Mouse (Mus musculus) megakaryocyte, embryonic 14.5 days (primary cell): ENCODE data around the gene Lca5l. TPM values are rescaled to one million over a fixed set of nuclear protein-coding genes. Genes with fewer than 3 reads are reported as not detected.

Source experiments
- H3K27me3 ChIP-seq: replicated peaks from 2 replicates; pipeline ENCODE3; 2012; ENCODE audit warnings: inconsistent platforms
- H3K36me3 ChIP-seq: replicated peaks from 2 replicates; pipeline ENCODE3; 2012; ENCODE audit warnings: low read length, inconsistent platforms, mixed read lengths
- H3K4me1 ChIP-seq: 2 replicates; pipeline ENCODE4 v1.6.1; 2012; ENCODE audit warnings: inconsistent platforms
- H3K4me3 ChIP-seq: replicated peaks from 2 replicates; pipeline ENCODE3; 2012; ENCODE audit warnings: moderate library complexity, mild to moderate bottlenecking, inconsistent platforms
- H3K9me3 ChIP-seq: 2 replicates; pipeline ENCODE4 v1.6.1; 2012; ENCODE audit warnings: inconsistent platforms
- FLI1 ChIP-seq: IDR thresholded peaks from 2 replicates; pipeline ENCODE4 v1.6.1; 2012; ENCODE audit warnings: low read length, inconsistent platforms, mixed read lengths
- GATA1 ChIP-seq: IDR thresholded peaks from 3 replicates; pipeline ENCODE4 v1.6.1; 2012; ENCODE audit warnings: mixed read lengths, low read length, inconsistent platforms, borderline replicate concordance
- polyA plus RNA-seq: library from polyadenylated mRNA; stranded (reverse); fragments of >175 nt; gene quantifications from 2 replicates; pipeline ENCODE4 v1.2.3, GENCODE M21; 2012; ENCODE audit warnings: low replicate concordance; ENCODE audit not compliant: insufficient read depth

Lca5l gene
- polyA plus RNA-seq, 1 experiment, result not detected

DNA sequence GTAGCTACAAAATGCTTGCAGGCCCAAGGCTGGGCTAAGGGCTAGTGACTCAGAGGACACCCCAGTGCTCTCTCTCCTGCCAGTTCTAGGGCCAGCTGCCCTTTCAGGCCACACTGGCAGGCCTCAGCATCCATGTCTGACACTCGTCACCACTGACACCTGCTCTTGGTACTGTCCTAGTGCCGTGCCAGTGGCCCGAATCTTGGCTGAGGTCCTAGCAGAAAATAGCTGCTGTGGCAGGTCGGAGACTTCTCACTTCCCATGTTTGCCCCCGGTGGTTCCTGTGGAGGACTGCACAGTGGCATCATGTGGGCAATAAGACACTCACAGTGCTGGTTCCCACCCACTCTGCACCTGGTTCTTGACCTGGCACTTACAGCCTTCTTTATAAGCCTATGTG, 29.4 kb upstream of the Lca5l start:
- no peaks in the 10 kb centered on the region; the same call in 1 of the 2 replicates for H3K4me1 ChIP-seq
- peaks cover 5% of the 10 kb centered on the region for H3K27me3 ChIP-seq
- TF ChIP-seq FLI1, result no peak
- no peak for TF ChIP-seq GATA1
- no peaks in the 10 kb centered on the region for H3K9me3 ChIP-seq
- H3K4me3 ChIP-seq, result no peak overlapping the region
- H3K36me3 ChIP-seq, result no peaks in the 10 kb centered on the region

DNA sequence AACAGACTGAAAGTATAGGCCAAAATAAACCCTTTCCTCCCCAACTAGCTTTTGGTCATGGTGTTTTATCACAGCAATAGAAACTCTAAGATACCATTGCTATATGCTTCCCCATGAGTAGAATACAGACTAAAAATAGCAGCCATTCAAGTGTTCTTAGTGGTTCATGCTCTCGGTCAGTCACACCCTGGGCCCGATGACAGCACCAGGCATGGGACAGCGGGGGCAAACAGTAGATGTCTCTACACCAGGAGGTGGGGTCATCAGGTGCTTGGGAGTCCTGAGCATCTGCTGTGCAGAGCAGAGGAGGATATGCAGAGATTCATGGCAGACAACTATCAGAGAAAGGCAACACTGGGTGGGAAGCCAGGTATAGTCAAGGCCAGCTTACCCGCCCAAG, 21.0 kb upstream of the Lca5l start:
- no peaks in the 10 kb centered on the region for H3K4me1 ChIP-seq
- no peak for TF ChIP-seq FLI1
- no peak for TF ChIP-seq GATA1
- no peak overlapping the region for H3K4me3 ChIP-seq
- H3K9me3 ChIP-seq, result peaks cover 12% of the 10 kb centered on the region
- peaks cover 6% of the 10 kb centered on the region for H3K27me3 ChIP-seq
- no peaks in the 10 kb centered on the region for H3K36me3 ChIP-seq

DNA sequence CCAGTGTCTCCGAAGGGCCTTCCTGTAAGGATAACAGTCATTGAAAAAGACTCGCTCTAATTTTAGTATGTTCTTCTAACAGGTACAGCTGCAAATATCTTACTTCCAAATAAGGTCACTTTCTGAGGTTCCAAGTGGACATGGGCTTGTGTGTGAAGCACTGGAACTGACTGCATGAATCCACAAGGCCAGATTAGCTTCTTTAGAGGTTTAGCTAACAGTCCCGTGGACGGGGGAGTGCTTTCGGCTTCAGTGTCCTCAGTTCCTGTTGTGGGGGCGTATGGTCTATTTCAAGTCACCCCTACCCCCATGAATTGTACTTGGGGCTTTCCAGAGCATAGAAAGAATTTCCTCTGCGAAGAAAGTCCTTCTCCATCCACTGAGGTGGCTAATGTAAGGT, 18.8 kb upstream of the Lca5l start:
- no peaks in the 10 kb centered on the region for H3K4me1 ChIP-seq
- H3K36me3 ChIP-seq, result no peaks in the 10 kb centered on the region
- peaks cover 12% of the 10 kb centered on the region for H3K9me3 ChIP-seq
- TF ChIP-seq FLI1 (no peak), GATA1 (no peak)
- peaks cover 6% of the 10 kb centered on the region for H3K27me3 ChIP-seq
- H3K4me3 ChIP-seq, result no peak overlapping the region

- TF ChIP-seq GATA1 (no peak), FLI1 (no peak)
Measured at GRCm38 (mm10) chr16:96209789-96210188, 17.7 kb upstream of the Lca5l start.

DNA sequence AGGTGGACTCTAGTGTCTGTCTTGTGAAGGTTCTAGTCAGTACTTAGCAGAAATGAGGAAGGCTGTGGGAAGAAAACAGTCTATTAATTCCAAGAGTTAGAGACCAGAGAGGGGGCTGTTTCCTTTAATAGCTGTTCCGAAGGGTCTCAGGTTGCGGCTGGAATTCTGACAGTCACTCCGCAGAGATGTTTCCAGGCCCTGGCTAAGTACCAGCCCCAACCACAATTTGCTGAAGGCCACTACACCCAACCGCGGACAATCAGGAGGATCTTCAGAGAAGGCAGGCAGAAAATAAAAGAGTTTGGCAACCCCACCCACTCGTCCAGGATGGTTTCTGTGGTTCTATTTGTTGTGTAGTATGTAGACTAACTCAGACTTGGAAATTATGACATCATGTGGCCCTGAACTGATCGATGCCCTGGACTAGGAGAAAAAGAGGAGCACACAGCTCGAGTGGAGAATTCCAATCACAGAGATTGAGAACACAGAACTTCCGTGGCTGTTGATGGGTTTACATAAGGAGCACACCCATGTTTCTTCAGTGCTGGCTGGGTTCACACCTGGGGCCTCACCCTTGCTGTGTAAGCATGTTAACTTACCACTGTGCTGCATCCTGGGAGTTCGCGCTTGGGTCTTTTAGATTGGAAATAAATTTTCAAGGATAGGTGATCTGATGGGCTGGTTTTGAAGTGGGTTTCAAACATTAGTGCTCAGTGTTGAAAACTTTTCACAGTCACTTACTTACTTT, 9.6 kb upstream of the Lca5l start:
- Histone ChIP-seq H3K9me3 (no peaks in the 10 kb centered on the region), H3K36me3 (no peaks in the 10 kb centered on the region), H3K27me3 (peaks cover 27% of the 10 kb centered on the region), H3K4me3 (no peak overlapping the region), H3K4me1 (peaks cover 8% of the 10 kb centered on the region)
- TF ChIP-seq GATA1 (no peak), FLI1 (no peak)

More at GRCm38 (mm10) chr16:96209789-96210188, 17.7 kb upstream of the Lca5l start:
- Histone ChIP-seq H3K9me3 (peaks cover 12% of the 10 kb centered on the region), H3K4me1 (peaks cover 4% of the 10 kb centered on the region; the same call in 1 of the 2 replicates), H3K4me3 (no peak overlapping the region), H3K27me3 (peaks cover 10% of the 10 kb centered on the region), H3K36me3 (no peaks in the 10 kb centered on the region)

DNA sequence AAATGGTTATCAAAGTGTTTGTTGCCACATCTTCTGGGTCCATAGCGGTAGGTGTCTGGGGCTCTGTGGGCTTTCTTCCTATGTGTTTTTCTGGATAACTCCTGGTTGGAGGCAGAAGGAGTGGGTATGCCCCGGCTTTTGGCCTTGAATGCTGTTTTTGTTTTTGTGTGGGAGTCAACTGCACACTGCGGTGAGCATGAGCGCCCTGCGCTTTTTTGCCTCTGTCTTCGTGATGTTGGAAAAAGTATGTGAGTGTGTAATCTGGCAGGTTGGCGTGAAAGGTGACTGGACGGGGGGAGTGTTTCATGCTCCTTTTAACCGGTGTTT, 8.6 kb upstream of the Lca5l start:
- peaks cover 30% of the 10 kb centered on the region for H3K27me3 ChIP-seq
- H3K9me3 ChIP-seq, result 0 out of 2 replicates have a peak, but pooled peaks cover under 1% of the 10 kb centered on the region
- TF ChIP-seq GATA1, result no peak
- TF ChIP-seq FLI1, result no peak
- peaks cover 8% of the 10 kb centered on the region for H3K4me1 ChIP-seq
- no peak overlapping the region for H3K4me3 ChIP-seq
- no peaks in the 10 kb centered on the region for H3K36me3 ChIP-seq

- H3K4me3 ChIP-seq, result no peak within 1 kb of the TSS
- H3K27me3 ChIP-seq, result peaks cover 29% of the 10 kb centered on the region
Measured at GRCm38 (mm10) chr16:96199913-96200701, 8.0 kb upstream of the Lca5l start, which contains the start of gene Sh3bgr. Gene Sh3bgr, plus strand, starts transcription at chr16:96200450.

DNA sequence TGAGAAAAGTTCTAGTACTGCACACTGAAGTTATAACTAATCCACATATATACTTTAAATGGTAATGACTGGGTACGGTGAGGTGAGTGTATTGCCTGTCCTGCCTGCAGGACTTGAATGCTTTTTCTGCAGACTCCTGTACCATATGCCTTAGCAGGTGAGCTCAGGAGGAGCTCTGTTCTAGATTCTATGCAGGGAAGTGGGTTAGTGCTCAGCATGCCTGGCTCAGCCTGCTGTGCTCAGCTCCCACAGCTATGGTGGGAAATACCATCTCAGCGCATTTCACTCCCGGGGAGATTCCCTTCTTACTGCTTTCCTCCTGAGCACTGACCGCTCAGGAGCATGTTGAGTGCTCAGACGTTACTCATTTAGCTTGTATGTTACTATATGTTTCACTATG, 4.5 kb downstream of the Lca5l start:
- TF ChIP-seq FLI1 (no peak), GATA1 (no peak)
- peaks cover 14% of the 10 kb centered on the region for H3K4me1 ChIP-seq
- peaks cover 15% of the 10 kb centered on the region for H3K9me3 ChIP-seq
- no peaks in the 10 kb centered on the region for H3K36me3 ChIP-seq
- H3K4me3 ChIP-seq, result no peak overlapping the region
- H3K27me3 ChIP-seq, result peaks cover 40% of the 10 kb centered on the region

More at GRCm38 (mm10) chr16:96199913-96200701, 8.0 kb upstream of the Lca5l start, which contains the start of gene Sh3bgr:
- TF ChIP-seq GATA1 (no peak), FLI1 (no peak)
- Histone ChIP-seq H3K36me3 (no peaks in the 10 kb centered on the region), H3K4me1 (peaks cover 5% of the 10 kb centered on the region), H3K9me3 (peaks cover 6% of the 10 kb centered on the region)

GRCm38 (mm10) chr16:96179156-96179555, 12.9 kb downstream of the Lca5l start:
- Histone ChIP-seq H3K4me3 (no peak overlapping the region), H3K36me3 (no peaks in the 10 kb centered on the region), H3K27me3 (peaks cover 14% of the 10 kb centered on the region), H3K4me1 (no peaks in the 10 kb centered on the region), H3K9me3 (peaks cover 23% of the 10 kb centered on the region)
- no peak for TF ChIP-seq GATA1
- no peak for TF ChIP-seq FLI1

- Histone ChIP-seq H3K36me3 (no peaks in the 10 kb centered on the region), H3K27me3 (peaks cover 8% of the 10 kb centered on the region), H3K4me1 (no peaks in the 10 kb centered on the region), H3K9me3 (peaks cover 23% of the 10 kb centered on the region), H3K4me3 (no peak overlapping the region)
- TF ChIP-seq GATA1, result no peak
- TF ChIP-seq FLI1, result no peak
Measured at GRCm38 (mm10) chr16:96175399-96175798, 16.7 kb downstream of the Lca5l start.
